17 mouse cellular contexts compared by ENCODE assay signal in genomic region chr13:52806029-52806428, GRCm38 (mm10).
DNase-seq lines count a peak whose midpoint lies in the region; ATAC-seq and TF ChIP-seq lines count a peak whose summit lies in the region.
"Had no signal": no experiment of that assay in that cellular context is flagged by ENCODE, and none has a peak within 500 bp of the region (broad histone marks: within the 10 kb centered on the region; RNA-seq: fewer than 3 reads in every experiment).

No protein-coding gene starts in this region.

- TF ChIP-seq CTCF in lung, postnatal 0 days (IDR thresholded peaks at IDR 0.05), result no peak

- H3K27ac ChIP-seq in forebrain, embryonic 14.5 days (ENCODE audit: low read depth, low read length), result no peak overlapping the region
- no peak overlapping the region for H3K27ac ChIP-seq in forebrain, embryonic 13.5 days
- peak overlapping the region; percentile 54 for H3K27ac ChIP-seq in kidney, embryonic 15.5 days
- no peak overlapping the region for H3K27ac ChIP-seq in kidney, embryonic 14.5 days (ENCODE audit: low read depth, low read length)
- no peak overlapping the region for H3K27ac ChIP-seq in lung, postnatal 0 days (ENCODE audit: low read length)
- H3K27ac ChIP-seq in stomach, embryonic 16.5 days (ENCODE audit: low read length), result peak overlapping the region; percentile 40; the same call in 1 of the 2 replicates
- H3K27ac ChIP-seq: midbrain, embryonic 10.5 days had no signal

- no peak for ATAC-seq in forebrain, embryonic 14.5 days
- no peak for ATAC-seq in forebrain, embryonic 13.5 days
- 0 out of 2 replicates have a peak, but pooled peaks have one; percentile 53 for ATAC-seq in kidney, embryonic 15.5 days (replicated peaks; ENCODE audit: low FRiP score)
- ATAC-seq in kidney, embryonic 14.5 days (ENCODE audit: low FRiP score, low TSS enrichment), result no peak
- peak; percentile 28; the same call in 1 of the 2 replicates for ATAC-seq in lung, postnatal 0 days
- ATAC-seq in stomach, embryonic 16.5 days (ENCODE audit: insufficient read depth, low FRiP score), result no peak
- ATAC-seq: inflammation-experienced regulatory T-cells, adult 6 months had no signal

- no peaks in the 10 kb centered on the region for H3K27me3 ChIP-seq in forebrain, embryonic 14.5 days (replicated peaks; ENCODE audit: control insufficient read depth, insufficient read depth, low read length)
- no peaks in the 10 kb centered on the region for H3K27me3 ChIP-seq in forebrain, embryonic 13.5 days
- no peaks in the 10 kb centered on the region for H3K27me3 ChIP-seq in kidney, embryonic 15.5 days
- H3K27me3 ChIP-seq in kidney, embryonic 14.5 days (ENCODE audit: control insufficient read depth, insufficient read depth, low read length), result no peaks in the 10 kb centered on the region
- no peaks in the 10 kb centered on the region for H3K27me3 ChIP-seq in lung, postnatal 0 days (replicated peaks; ENCODE audit: insufficient read depth, low read length)
- H3K27me3 ChIP-seq in stomach, embryonic 16.5 days (ENCODE audit: control insufficient read depth, insufficient read depth, low read length), result no peaks in the 10 kb centered on the region

- H3K4me2 ChIP-seq in forebrain, embryonic 14.5 days (ENCODE audit: low read length), result no peak overlapping the region
- H3K4me2 ChIP-seq in forebrain, embryonic 13.5 days, result no peak overlapping the region
- no peak overlapping the region for H3K4me2 ChIP-seq in kidney, embryonic 15.5 days
- H3K4me2 ChIP-seq in kidney, embryonic 14.5 days (replicated peaks; ENCODE audit: low read depth, low read length), result no peak overlapping the region
- H3K4me2 ChIP-seq in lung, postnatal 0 days (replicated peaks; ENCODE audit: low read depth, low read length), result no peak overlapping the region
- H3K4me2 ChIP-seq in stomach, embryonic 16.5 days (ENCODE audit: low read depth, low read length), result no peak overlapping the region
- H3K4me2 ChIP-seq: heart, embryonic 12.5 days had no signal

- TF ChIP-seq EP300 in lung, postnatal 0 days (IDR thresholded peaks at IDR 0.05), result no peak

- no peaks in the 10 kb centered on the region for H3K36me3 ChIP-seq in forebrain, embryonic 14.5 days (ENCODE audit: control insufficient read depth, insufficient read depth, low read length)
- no peaks in the 10 kb centered on the region for H3K36me3 ChIP-seq in forebrain, embryonic 13.5 days (ENCODE audit: poor library complexity, severe bottlenecking)
- H3K36me3 ChIP-seq in kidney, embryonic 15.5 days, result no peaks in the 10 kb centered on the region
- no peaks in the 10 kb centered on the region for H3K36me3 ChIP-seq in kidney, embryonic 14.5 days (ENCODE audit: control insufficient read depth, insufficient read depth, low read length)
- no peaks in the 10 kb centered on the region for H3K36me3 ChIP-seq in lung, postnatal 0 days (ENCODE audit: insufficient read depth, low read length)
- H3K36me3 ChIP-seq in stomach, embryonic 16.5 days (ENCODE audit: control insufficient read depth, insufficient read depth, low read length), result no peaks in the 10 kb centered on the region
- H3K36me3 ChIP-seq: heart, embryonic 12.5 days; midbrain, embryonic 10.5 days had no signal

- H3K9ac ChIP-seq in forebrain, embryonic 14.5 days (ENCODE audit: low read length), result no peak overlapping the region
- no peak overlapping the region for H3K9ac ChIP-seq in forebrain, embryonic 13.5 days
- no peak overlapping the region for H3K9ac ChIP-seq in kidney, embryonic 15.5 days
- no peak overlapping the region for H3K9ac ChIP-seq in kidney, embryonic 14.5 days (ENCODE audit: low read depth, low read length)
- no peak overlapping the region for H3K9ac ChIP-seq in lung, postnatal 0 days (replicated peaks; ENCODE audit: low read depth)
- no peak overlapping the region for H3K9ac ChIP-seq in stomach, embryonic 16.5 days (ENCODE audit: low read length)
- H3K9ac ChIP-seq: heart, embryonic 12.5 days had no signal

- DNase-seq in forebrain, embryonic 14.5 days (ENCODE audit: low spot score), result peak; percentile 46
- DNase-seq in lung, postnatal 0 days (ENCODE audit: low spot score), result peak; percentile 77
- no peak for DNase-seq in lung, postnatal 14 days
- no peak for DNase-seq in neural tube, embryonic 10.5 days (ENCODE audit: extremely low spot score, low spot score)
- DNase-seq: adrenal gland, postnatal 14 days; cerebellum, adult 8-10 months; gastrocnemius, postnatal 10 days; kidney, postnatal 10 days; left cerebral cortex, postnatal 4 days; thymus, postnatal 25 days had no signal

- H3K4me1 ChIP-seq in forebrain, embryonic 14.5 days (ENCODE audit: control insufficient read depth, insufficient read depth, low read length), result peaks cover 8% of the 10 kb centered on the region
- H3K4me1 ChIP-seq in forebrain, embryonic 13.5 days, result peaks cover 32% of the 10 kb centered on the region
- H3K4me1 ChIP-seq in kidney, embryonic 15.5 days, result peaks cover 22% of the 10 kb centered on the region
- H3K4me1 ChIP-seq in kidney, embryonic 14.5 days (ENCODE audit: control insufficient read depth, insufficient read depth, low read length), result peaks cover 10% of the 10 kb centered on the region; the same call in 1 of the 2 replicates
- H3K4me1 ChIP-seq in lung, postnatal 0 days (ENCODE audit: insufficient read depth, low read depth, low read length), result peaks cover 11% of the 10 kb centered on the region; the same call in 1 of the 2 replicates
- H3K4me1 ChIP-seq in stomach, embryonic 16.5 days (ENCODE audit: control insufficient read depth, insufficient read depth, low read length), result peaks cover 15% of the 10 kb centered on the region

- WGBS in forebrain, embryonic 14.5 days, result 25% methylated on average over 4 of the region's 4 CpGs
- WGBS in forebrain, embryonic 13.5 days, result 35% methylated on average over 4 of the region's 4 CpGs
- 26% methylated on average over 4 of the region's 4 CpGs for WGBS in kidney, embryonic 15.5 days
- 27% methylated on average over 4 of the region's 4 CpGs for WGBS in kidney, embryonic 14.5 days
- WGBS in lung, postnatal 0 days, result 23% methylated on average over 4 of the region's 4 CpGs
- WGBS in stomach, embryonic 16.5 days, result 26% methylated on average over 4 of the region's 4 CpGs

- no peaks in the 10 kb centered on the region for H3K9me3 ChIP-seq in forebrain, embryonic 14.5 days (replicated peaks; ENCODE audit: control insufficient read depth, low read length)
- no peaks in the 10 kb centered on the region for H3K9me3 ChIP-seq in forebrain, embryonic 13.5 days (replicated peaks)
- no peaks in the 10 kb centered on the region for H3K9me3 ChIP-seq in kidney, embryonic 15.5 days (replicated peaks)
- no peaks in the 10 kb centered on the region for H3K9me3 ChIP-seq in kidney, embryonic 14.5 days (ENCODE audit: control insufficient read depth, low read length)
- no peaks in the 10 kb centered on the region for H3K9me3 ChIP-seq in lung, postnatal 0 days (ENCODE audit: low read length)
- no peaks in the 10 kb centered on the region for H3K9me3 ChIP-seq in stomach, embryonic 16.5 days (replicated peaks; ENCODE audit: control insufficient read depth, low read length)
- H3K9me3 ChIP-seq: heart, embryonic 12.5 days; midbrain, embryonic 10.5 days had no signal

- H3K4me3 ChIP-seq in forebrain, embryonic 14.5 days (ENCODE audit: low read depth, low read length), result no peak overlapping the region
- no peak overlapping the region for H3K4me3 ChIP-seq in forebrain, embryonic 13.5 days
- no peak overlapping the region for H3K4me3 ChIP-seq in kidney, embryonic 15.5 days (replicated peaks)
- H3K4me3 ChIP-seq in kidney, embryonic 14.5 days (ENCODE audit: low read length), result no peak overlapping the region
- no peak overlapping the region for H3K4me3 ChIP-seq in lung, postnatal 0 days (ENCODE audit: low read depth, low read length)
- no peak overlapping the region for H3K4me3 ChIP-seq in stomach, embryonic 16.5 days (replicated peaks; ENCODE audit: low read length)
- H3K4me3 ChIP-seq: heart, embryonic 12.5 days; midbrain, embryonic 10.5 days had no signal

Comparison
In these comparisons a context has a peak if more than half of its experiments do, and no peak if none do; other contexts are left out.
1. ATAC-seq: peak in kidney, embryonic 15.5 days (single experiment) and lung, postnatal 0 days (single experiment); none in forebrain, embryonic 14.5 days (single experiment), forebrain, embryonic 13.5 days (single experiment), kidney, embryonic 14.5 days (single experiment) and stomach, embryonic 16.5 days (single experiment).
2. DNase-seq: peak in forebrain, embryonic 14.5 days (single experiment) and lung, postnatal 0 days (single experiment); none in lung, postnatal 14 days (single experiment) and neural tube, embryonic 10.5 days (single experiment).
3. H3K27ac ChIP-seq: peak in kidney, embryonic 15.5 days (single experiment) and stomach, embryonic 16.5 days (single experiment); none in forebrain, embryonic 14.5 days (single experiment), forebrain, embryonic 13.5 days (single experiment), kidney, embryonic 14.5 days (single experiment) and lung, postnatal 0 days (single experiment).